Mouse (Mus musculus) testis, adult 2 months (tissue): ENCODE measurements around the gene Trim24. TPM values are rescaled to one million over a fixed set of nuclear protein-coding genes. Genes with fewer than 3 reads are reported as not detected.

Experiments
- H3K27ac ChIP-seq: fragments of 200-500 bp; 2 replicates; pipeline ENCODE4 v1.5.1; 2012; ENCODE audit warnings: low read depth, low read length; ENCODE audit not compliant: control insufficient read depth, insufficient read depth
- H3K27me3 ChIP-seq: fragments of 200-500 bp; 2 replicates; pipeline ENCODE4 v1.6.1; 2012; ENCODE audit warnings: mild to moderate bottlenecking, low read length, moderate library complexity; ENCODE audit not compliant: control insufficient read depth, insufficient read depth
- H3K36me3 ChIP-seq: fragments of 200-500 bp; 2 replicates; pipeline ENCODE4 v1.6.1; 2012; ENCODE audit warnings: mild to moderate bottlenecking, low read length; ENCODE audit not compliant: control insufficient read depth, insufficient read depth
- H3K4me1 ChIP-seq: fragments of 200-500 bp; 2 replicates; pipeline ENCODE4 v1.6.1; 2012; ENCODE audit warnings: low read length; ENCODE audit not compliant: control insufficient read depth, insufficient read depth
- H3K4me3 ChIP-seq: fragments of 200-500 bp; 2 replicates; pipeline ENCODE4 v1.5.1; 2012; ENCODE audit warnings: low read depth, mild to moderate bottlenecking, low read length, moderate library complexity, mixed read lengths; ENCODE audit not compliant: control insufficient read depth
- CTCF ChIP-seq: fragments of 200-500 bp; IDR thresholded peaks from 2 replicates; pipeline ENCODE4 v1.5.1; 2012; ENCODE audit warnings: low read depth, mild to moderate bottlenecking, inconsistent platforms, low read length, moderate library complexity; ENCODE audit not compliant: control insufficient read depth, insufficient read depth, insufficient replicate concordance
- POLR2A ChIP-seq: fragments of 200-500 bp; IDR thresholded peaks from 2 replicates; pipeline ENCODE4 v1.6.1; 2012; ENCODE audit warnings: low read depth, mild to moderate bottlenecking, inconsistent platforms, low read length, moderate library complexity; ENCODE audit not compliant: control insufficient read depth
- polyA plus RNA-seq: library from polyadenylated mRNA; depleted of rRNA; stranded (reverse); fragments of >200 nt; gene quantifications from 2 replicates; pipeline ENCODE4 v1.2.3, GENCODE M21; 2012

The Trim24 gene
- polyA plus RNA-seq, 1 experiment: 82.5 TPM

GRCm38 (mm10) chr6:37871137-37871851 lies 683 bp downstream of the Trim24 start:
- Histone ChIP-seq H3K27me3 (no peaks in the 10 kb centered on the region), H3K36me3 (no peaks in the 10 kb centered on the region), H3K4me3 (peak overlapping the region; percentile 98), H3K4me1 (peaks cover 4% of the 10 kb centered on the region), H3K27ac (peak overlapping the region; percentile 97)
- TF ChIP-seq CTCF (no peak), POLR2A (0 out of 2 replicates have a peak, but pooled peaks have one; percentile 22)

DNA sequence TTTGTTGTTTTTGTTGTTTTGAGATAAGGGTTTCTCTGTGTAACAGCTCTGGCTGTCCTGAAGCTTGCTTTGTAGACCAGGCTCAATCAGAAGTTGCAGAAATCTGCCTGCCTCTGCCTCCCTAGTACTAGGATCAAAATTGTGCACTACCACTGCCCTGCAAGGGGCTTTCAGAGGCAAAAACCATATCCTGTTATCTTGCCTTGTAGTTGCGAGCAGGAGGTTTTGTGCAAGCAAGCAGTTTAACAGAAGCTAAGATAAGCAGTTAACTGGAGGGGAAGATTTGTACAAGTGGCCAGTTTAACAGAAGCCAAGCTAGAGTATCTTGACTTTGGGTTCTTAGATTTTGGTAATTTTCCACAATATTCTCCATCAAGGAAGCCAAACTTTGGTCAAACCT lies 2.2 kb downstream of the Trim24 start:
- no peaks in the 10 kb centered on the region for H3K27me3 ChIP-seq
- no peaks in the 10 kb centered on the region; the same call in 1 of the 2 replicates for H3K36me3 ChIP-seq
- peaks cover 7% of the 10 kb centered on the region for H3K4me1 ChIP-seq
- no peak overlapping the region for H3K27ac ChIP-seq
- TF ChIP-seq CTCF: no peak
- no peak for TF ChIP-seq POLR2A
- H3K4me3 ChIP-seq: peak overlapping the region; percentile 54; the same call in 1 of the 2 replicates

GRCm38 (mm10) chr6:37873731-37874130 lies 3.1 kb downstream of the Trim24 start:
- TF ChIP-seq POLR2A (no peak), CTCF (no peak)
- Histone ChIP-seq H3K27me3 (no peaks in the 10 kb centered on the region), H3K4me3 (no peak overlapping the region), H3K4me1 (peaks cover 7% of the 10 kb centered on the region), H3K27ac (no peak overlapping the region), H3K36me3 (no peaks in the 10 kb centered on the region; the same call in 1 of the 2 replicates)

GRCm38 (mm10) chr6:37878206-37878605 lies 7.6 kb downstream of the Trim24 start:
- no peak overlapping the region for H3K4me3 ChIP-seq
- no peak overlapping the region for H3K27ac ChIP-seq
- no peak for TF ChIP-seq CTCF
- TF ChIP-seq POLR2A: no peak
- H3K27me3 ChIP-seq: no peaks in the 10 kb centered on the region
- H3K4me1 ChIP-seq: peaks cover 4% of the 10 kb centered on the region; the same call in 1 of the 2 replicates
- no peaks in the 10 kb centered on the region; the same call in 1 of the 2 replicates for H3K36me3 ChIP-seq

DNA sequence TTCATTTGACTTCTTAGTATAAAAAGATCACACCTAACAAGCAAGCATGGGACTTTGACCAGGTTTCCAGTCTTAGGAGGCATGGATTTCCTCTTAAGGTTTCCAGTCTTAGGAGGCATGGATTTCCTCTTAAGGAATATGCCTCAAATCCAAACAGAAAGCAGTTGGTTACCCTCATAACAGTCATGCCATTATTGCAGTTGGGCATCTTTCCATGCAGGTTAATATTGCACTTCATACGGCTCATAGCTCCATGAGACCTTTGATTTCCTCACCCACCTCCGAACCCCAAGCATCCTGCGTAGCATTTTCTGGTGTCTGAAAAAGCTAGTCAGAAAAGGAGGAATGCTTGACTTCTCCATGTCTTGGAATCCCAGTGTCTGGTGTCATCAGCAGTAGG lies 10.0 kb downstream of the Trim24 start:
- no peaks in the 10 kb centered on the region for H3K27me3 ChIP-seq
- H3K4me3 ChIP-seq: no peak overlapping the region
- H3K4me1 ChIP-seq: peaks cover 4% of the 10 kb centered on the region; the same call in 1 of the 2 replicates
- TF ChIP-seq POLR2A (no peak), CTCF (no peak)
- no peak overlapping the region for H3K27ac ChIP-seq
- H3K36me3 ChIP-seq: no peaks in the 10 kb centered on the region; the same call in 1 of the 2 replicates

- H3K4me1 ChIP-seq: no peaks in the 10 kb centered on the region
- H3K27ac ChIP-seq: no peak overlapping the region
- no peak overlapping the region for H3K4me3 ChIP-seq
- TF ChIP-seq POLR2A (no peak), CTCF (no peak)
- H3K27me3 ChIP-seq: no peaks in the 10 kb centered on the region
- H3K36me3 ChIP-seq: no peaks in the 10 kb centered on the region
These were observed 23.0 kb downstream of the Trim24 start for GRCm38 (mm10) chr6:37893586-37893985.

GRCm38 (mm10) chr6:37895646-37896435 lies 25.2 kb downstream of the Trim24 start:
- H3K4me1 ChIP-seq: no peaks in the 10 kb centered on the region; the same call in 1 of the 2 replicates
- H3K27ac ChIP-seq: peak overlapping the region; percentile 17; the same call in 1 of the 2 replicates
- peaks cover 2% of the 10 kb centered on the region; the same call in 1 of the 2 replicates for H3K36me3 ChIP-seq
- no peak for TF ChIP-seq POLR2A
- TF ChIP-seq CTCF: no peak
- no peak overlapping the region for H3K4me3 ChIP-seq
- H3K27me3 ChIP-seq: no peaks in the 10 kb centered on the region
